Mouse (Mus musculus) C2C12 (cell line): ENCODE measurements around the gene Kcnj12. TPM values are rescaled to one million over a fixed set of nuclear protein-coding genes. Genes with fewer than 3 reads are reported as not detected.

Experiments used
- H3K27me3 ChIP-seq: one replicate; pipeline ENCODE4 v1.6.1; 2011; ENCODE audit not compliant: control insufficient read depth, insufficient read depth, insufficient read length
- H3K36me3 ChIP-seq: one replicate; pipeline ENCODE4 v1.6.1; 2011; ENCODE audit not compliant: control insufficient read depth, insufficient read depth
- H3K4me3 ChIP-seq: one replicate; pipeline ENCODE4 v1.5.1; 2011; ENCODE audit warnings: mild to moderate bottlenecking, control low read depth; ENCODE audit not compliant: poor library complexity, insufficient read depth, severe bottlenecking
- H3K79me2 ChIP-seq: one replicate; pipeline ENCODE4 v1.6.1; 2011; ENCODE audit not compliant: control insufficient read depth, insufficient read depth
- H3K79me3 ChIP-seq: one replicate; pipeline ENCODE4 v1.6.1; 2011; ENCODE audit warnings: low read depth, control low read depth
- H3ac ChIP-seq: one replicate; pipeline ENCODE3; 2011; ENCODE audit warnings: low read depth; ENCODE audit not compliant: control insufficient read depth, insufficient read length
- CEBPB ChIP-seq: IDR thresholded peaks from one replicate; pipeline ENCODE4 v1.6.1; 2011; ENCODE audit warnings: low read depth, mild to moderate bottlenecking, control low read depth, moderate library complexity
- CTCF ChIP-seq: IDR thresholded peaks from one replicate; pipeline ENCODE4 v1.5.1; 2011; ENCODE audit not compliant: control insufficient read depth, insufficient read depth, insufficient read length
- FOSL1 ChIP-seq: IDR thresholded peaks from one replicate; pipeline ENCODE4 v1.8.0; 2011; ENCODE audit warnings: mild to moderate bottlenecking, low read length; ENCODE audit not compliant: poor library complexity, insufficient read depth, severe bottlenecking
- MAX ChIP-seq: IDR thresholded peaks from one replicate; pipeline ENCODE4 v1.6.1; 2011; ENCODE audit warnings: mild to moderate bottlenecking, control low read depth
- MYOD1 ChIP-seq: IDR thresholded peaks from one replicate; pipeline ENCODE4 v1.6.1; 2011; ENCODE audit warnings: low read depth; ENCODE audit not compliant: control insufficient read depth, insufficient read length
- MYOG ChIP-seq: IDR thresholded peaks from one replicate; pipeline ENCODE4 v1.6.1; 2011; ENCODE audit not compliant: control insufficient read depth, insufficient read length; ENCODE audit errors: extremely low read depth
- USF1 ChIP-seq: IDR thresholded peaks from one replicate; pipeline ENCODE4 v1.6.1; 2011; ENCODE audit warnings: low read depth, mild to moderate bottlenecking, control low read depth, moderate library complexity
- polyA plus RNA-seq: library from polyadenylated mRNA; unstranded; fragments of >200 nt; fragmentation: generic; extraction: Trizol; gene quantifications from one replicate; pipeline ENCODE4 v1.2.1, GENCODE M21; 2012; ENCODE audit warnings: missing spikeins

Kcnj12 gene
- polyA plus RNA-seq, 1 experiment: 0.62 TPM

GRCm38 (mm10) chr11:61060634-61061033, 38.3 kb downstream of the Kcnj12 start:
- H3ac ChIP-seq: no peak overlapping the region
- H3K79me2 ChIP-seq: no peaks in the 10 kb centered on the region
- TF ChIP-seq MAX: no peak
- TF ChIP-seq CTCF: no peak
- no peak for TF ChIP-seq MYOD1
- TF ChIP-seq FOSL1: no peak
- TF ChIP-seq MYOG: no peak
- TF ChIP-seq CEBPB: no peak
- no peak for TF ChIP-seq USF1
- no peaks in the 10 kb centered on the region for H3K27me3 ChIP-seq
- H3K4me3 ChIP-seq: no peak overlapping the region
- H3K79me3 ChIP-seq: no peaks in the 10 kb centered on the region
- no peaks in the 10 kb centered on the region for H3K36me3 ChIP-seq

DNA sequence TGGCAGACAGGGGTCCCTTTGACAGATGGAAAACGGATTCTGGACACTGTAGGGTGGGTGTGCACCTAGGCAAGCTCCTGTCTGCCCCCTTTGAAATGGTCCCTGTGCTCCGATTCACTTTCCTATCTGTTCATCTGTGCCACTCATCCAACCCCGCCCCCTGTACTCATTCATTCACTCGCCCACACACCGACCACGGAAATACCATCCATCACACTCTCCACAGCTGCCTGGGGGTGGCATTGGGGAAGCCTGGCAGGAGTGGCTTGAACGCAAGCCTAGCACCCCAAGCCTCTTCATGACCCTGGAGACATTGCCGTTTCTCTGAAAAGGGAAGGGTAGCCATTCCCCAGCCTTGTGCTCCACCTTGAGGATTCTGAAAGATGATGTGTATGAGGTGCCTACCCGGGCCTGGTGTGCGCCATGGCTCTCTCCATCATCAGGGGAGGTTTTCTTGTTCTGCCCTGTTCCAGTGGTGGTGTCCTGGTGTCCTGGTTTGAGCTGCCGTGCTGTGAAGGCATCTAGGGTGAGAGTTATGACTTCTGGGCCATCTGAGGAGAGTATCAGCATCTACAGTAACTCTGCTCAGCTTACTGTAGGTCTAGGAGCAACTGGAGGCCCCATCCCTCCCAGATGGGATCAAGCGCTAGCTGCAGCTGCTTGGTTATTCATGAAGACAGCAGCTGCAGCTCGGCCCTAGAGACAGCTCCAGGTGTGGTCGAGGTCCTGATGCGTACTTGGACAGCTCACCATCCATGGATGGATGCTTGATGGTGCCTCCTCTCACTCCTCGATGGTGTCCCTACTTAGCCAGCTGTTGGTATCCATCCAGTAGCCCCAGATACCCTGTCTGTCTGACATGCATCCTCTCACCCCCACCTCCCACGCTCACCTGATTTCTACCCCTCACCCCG, 40.4 kb downstream of the Kcnj12 start:
- peak; percentile 82 for TF ChIP-seq MYOD1
- no peak for TF ChIP-seq MYOG
- H3ac ChIP-seq: no peak overlapping the region
- H3K4me3 ChIP-seq: no peak overlapping the region
- H3K79me2 ChIP-seq: no peaks in the 10 kb centered on the region
- H3K79me3 ChIP-seq: no peaks in the 10 kb centered on the region
- no peaks in the 10 kb centered on the region for H3K36me3 ChIP-seq
- no peaks in the 10 kb centered on the region for H3K27me3 ChIP-seq

DNA sequence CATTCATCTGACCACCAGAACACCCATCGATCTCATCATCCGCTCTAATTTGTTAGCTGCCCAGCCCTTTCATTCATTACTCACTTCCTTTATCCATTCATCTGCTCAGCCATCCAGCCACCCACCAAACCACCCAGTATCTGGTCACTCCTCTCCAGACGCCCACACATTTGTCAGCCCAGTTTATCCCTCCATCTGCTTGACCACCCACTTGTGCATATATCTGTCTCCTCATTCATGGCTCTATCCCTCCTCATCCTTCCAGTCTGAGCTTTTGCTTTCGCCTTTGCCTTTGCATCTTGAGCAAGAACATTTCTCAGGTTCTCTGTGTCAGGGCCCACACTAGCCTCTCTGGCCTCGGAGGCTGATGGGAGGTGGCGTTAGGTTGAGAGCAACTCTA, 41.1 kb downstream of the Kcnj12 start:
- H3K27me3 ChIP-seq: no peaks in the 10 kb centered on the region
- no peak overlapping the region for H3ac ChIP-seq
- H3K79me2 ChIP-seq: no peaks in the 10 kb centered on the region
- no peaks in the 10 kb centered on the region for H3K36me3 ChIP-seq
- H3K79me3 ChIP-seq: no peaks in the 10 kb centered on the region
- no peak overlapping the region for H3K4me3 ChIP-seq
- TF ChIP-seq CTCF (no peak), MYOD1 (no peak), MAX (no peak), CEBPB (no peak), FOSL1 (no peak), MYOG (no peak), USF1 (no peak)

- H3K36me3 ChIP-seq: no peaks in the 10 kb centered on the region
- TF ChIP-seq MAX (no peak), CTCF (no peak), CEBPB (no peak), MYOD1 (no peak), MYOG (no peak), USF1 (no peak), FOSL1 (no peak)
Measured at GRCm38 (mm10) chr11:61065620-61066019, 43.3 kb downstream of the Kcnj12 start.

GRCm38 (mm10) chr11:61067133-61067835, 44.9 kb downstream of the Kcnj12 start:
- Histone ChIP-seq H3K79me2 (no peaks in the 10 kb centered on the region), H3ac (no peak overlapping the region), H3K79me3 (no peaks in the 10 kb centered on the region), H3K4me3 (no peak overlapping the region), H3K27me3 (no peaks in the 10 kb centered on the region), H3K36me3 (no peaks in the 10 kb centered on the region)
- TF ChIP-seq CEBPB: no peak
- no peak for TF ChIP-seq MAX
- TF ChIP-seq FOSL1: no peak
- TF ChIP-seq MYOD1: no peak
- TF ChIP-seq CTCF: no peak
- no peak for TF ChIP-seq USF1
- no peak for TF ChIP-seq MYOG

More at GRCm38 (mm10) chr11:61065620-61066019, 43.3 kb downstream of the Kcnj12 start:
- H3K4me3 ChIP-seq: no peak overlapping the region
- H3K79me3 ChIP-seq: no peaks in the 10 kb centered on the region
- no peak overlapping the region for H3ac ChIP-seq
- no peaks in the 10 kb centered on the region for H3K79me2 ChIP-seq
- no peaks in the 10 kb centered on the region for H3K27me3 ChIP-seq

DNA sequence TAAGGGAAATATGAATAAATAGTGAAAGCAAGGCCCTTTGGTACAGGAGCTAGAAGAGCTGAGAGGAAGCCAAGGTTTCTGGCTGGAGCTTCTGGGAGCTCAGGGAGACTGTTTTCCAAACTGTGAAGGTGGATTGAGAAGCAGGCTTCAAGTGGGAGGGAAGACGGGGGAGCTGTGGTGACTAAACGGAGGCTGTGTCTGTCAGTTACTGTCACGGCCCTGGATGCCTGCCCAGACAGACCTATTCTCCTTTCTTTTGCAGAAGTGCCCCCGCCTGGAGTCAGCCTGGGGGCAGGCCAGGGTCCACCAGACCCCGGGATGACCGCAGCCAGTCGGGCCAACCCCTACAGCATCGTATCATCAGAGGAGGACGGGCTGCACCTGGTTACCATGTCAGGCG, 46.5 kb downstream of the Kcnj12 start:
- Histone ChIP-seq H3K79me2 (no peaks in the 10 kb centered on the region), H3ac (no peak overlapping the region), H3K79me3 (no peaks in the 10 kb centered on the region), H3K27me3 (no peaks in the 10 kb centered on the region), H3K4me3 (no peak overlapping the region), H3K36me3 (no peaks in the 10 kb centered on the region)
- TF ChIP-seq USF1 (no peak), FOSL1 (no peak), MYOD1 (no peak), MAX (no peak), MYOG (no peak), CEBPB (no peak)
